ENCODE assay signal across 28 mouse cellular contexts in genomic region chr8:48764011-48764410, GRCm38 (mm10).
"Had no signal": no experiment of that assay in that cellular context is flagged by ENCODE, and none has a peak within 500 bp of the region (broad histone marks: within the 10 kb centered on the region; RNA-seq: fewer than 3 reads in every experiment).

No protein-coding gene starts in this region.

- H3K4me2 ChIP-seq: embryonic facial prominence, embryonic 12.5 days; embryonic facial prominence, embryonic 13.5 days; embryonic facial prominence, embryonic 15.5 days; forebrain, embryonic 12.5 days; forebrain, embryonic 15.5 days had no signal

- DNase-seq: cerebellum, adult 2 months; cerebellum, adult 8-10 months; cerebellum, adult 9-10 months; cerebellum, adult 9-11 months; cerebellum, postnatal 10 days; cerebellum, postnatal 14 days; cerebellum, postnatal 25 days; cerebellum, postnatal 36 days; embryo, embryonic 11 days; forebrain, postnatal 0 days; gastrocnemius, adult 2 months; gastrocnemius, postnatal 10 days; gastrocnemius, postnatal 14 days; gastrocnemius, postnatal 25 days; gastrocnemius, postnatal 36 days; heart, adult 11 months; heart, adult 18-20 months; heart, adult 2 months had no signal

- H3K9me3 ChIP-seq: embryonic facial prominence, embryonic 10.5 days; embryonic facial prominence, embryonic 12.5 days; embryonic facial prominence, embryonic 13.5 days; embryonic facial prominence, embryonic 15.5 days; forebrain, embryonic 12.5 days; forebrain, embryonic 15.5 days; heart, embryonic 10.5 days had no signal

- H3K27me3 ChIP-seq: embryonic facial prominence, embryonic 12.5 days; embryonic facial prominence, embryonic 13.5 days; embryonic facial prominence, embryonic 15.5 days; forebrain, embryonic 15.5 days had no signal

- H3K9ac ChIP-seq: embryonic facial prominence, embryonic 12.5 days; embryonic facial prominence, embryonic 13.5 days; embryonic facial prominence, embryonic 15.5 days; forebrain, embryonic 12.5 days; forebrain, embryonic 15.5 days; forebrain, postnatal 0 days had no signal

- H3K4me3 ChIP-seq: embryonic facial prominence, embryonic 10.5 days; embryonic facial prominence, embryonic 12.5 days; embryonic facial prominence, embryonic 13.5 days; embryonic facial prominence, embryonic 15.5 days; erythroblast, embryonic 14.5 days; forebrain, embryonic 12.5 days; forebrain, embryonic 15.5 days; gastrocnemius, adult 2 months; heart, adult 2 months; heart, embryonic 10.5 days had no signal

- H3K27ac ChIP-seq: embryonic facial prominence, embryonic 10.5 days; embryonic facial prominence, embryonic 12.5 days; embryonic facial prominence, embryonic 13.5 days; embryonic facial prominence, embryonic 15.5 days; forebrain, embryonic 12.5 days; forebrain, embryonic 15.5 days; gastrocnemius, adult 2 months; heart, adult 2 months; heart, embryonic 10.5 days had no signal

- ATAC-seq: forebrain, embryonic 14.5 days; forebrain, embryonic 15.5 days; forebrain, embryonic 16.5 days had no signal

- H3K36me3 ChIP-seq: embryonic facial prominence, embryonic 12.5 days; embryonic facial prominence, embryonic 13.5 days; embryonic facial prominence, embryonic 15.5 days; forebrain, embryonic 12.5 days; forebrain, embryonic 15.5 days; heart, embryonic 10.5 days had no signal

- H3K4me1 ChIP-seq: embryonic facial prominence, embryonic 15.5 days; heart, embryonic 10.5 days had no signal
